Mouse (Mus musculus): Measurements from ENCODE around the gene Map2k2. TPM values are rescaled to one million over a fixed set of nuclear protein-coding genes. Genes with fewer than 3 reads are reported as not detected.
A peak's percentile ranks its signal among the peaks of the same experiment; 100 is the strongest.

Gene Map2k2
- polyA plus RNA-seq, 2 experiments = 60.3 to 90.0 TPM

DNA sequence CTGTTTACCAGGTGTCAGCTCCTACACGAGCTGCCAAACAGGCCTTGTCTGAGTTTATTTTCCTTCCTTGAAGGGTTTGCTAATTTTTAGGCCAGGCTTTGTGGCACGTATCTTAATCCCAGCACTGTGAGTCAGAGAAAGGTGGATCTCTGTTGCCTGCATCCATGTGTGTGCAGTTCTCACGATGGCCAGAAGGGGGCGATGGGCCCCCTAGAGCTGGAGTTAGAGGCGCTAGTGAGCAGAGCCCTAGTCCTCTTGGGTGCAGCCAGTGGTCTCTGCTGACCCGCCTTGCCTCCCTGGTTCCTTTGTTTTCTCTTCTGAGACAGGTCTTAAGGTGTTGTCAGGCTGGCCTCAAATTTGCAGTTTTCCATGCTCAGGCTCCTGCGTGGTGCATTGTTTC lies 32.3 kb upstream of the Map2k2 start:
- H3K9me3 ChIP-seq (ENCODE audit: control insufficient read depth, low read length) = no peaks in the 10 kb centered on the region
- H3K27ac ChIP-seq = no peak overlapping the region
- no peaks in the 10 kb centered on the region for H3K27me3 ChIP-seq (ENCODE audit: control insufficient read depth, insufficient read depth, low read length)
- WGBS (ENCODE audit: insufficient replicate concordance) = 53% methylated on average over 7 of the region's 7 CpGs
- no peak for ATAC-seq (ENCODE audit: insufficient read depth)
- TF ChIP-seq EP300 (IDR thresholded peaks at IDR 0.05; ENCODE audit: low read depth) (no peak), CTCF (IDR thresholded peaks at IDR 0.05; ENCODE audit: low read depth) (peak; percentile 90)
- H3K9ac ChIP-seq (replicated peaks) = no peak overlapping the region
- no peak overlapping the region for H3K4me2 ChIP-seq (ENCODE audit: low read depth)
- no peak overlapping the region for H3K4me3 ChIP-seq (ENCODE audit: insufficient read depth in 1 of 2, low read depth in 2 of 2, low read length in 2 of 2)
- peaks cover 8 to 9% of the 10 kb centered on the region in 2 experiments; a peak in 3 of 4 replicates for H3K4me1 ChIP-seq (replicated peaks; ENCODE audit: control insufficient read depth in 2 of 2, insufficient read depth in 2 of 2, low read length in 1 of 2)
- no peak for DNase-seq (ENCODE audit: low read depth in 3 of 3, low spot score in 3 of 3)
- no peaks in the 10 kb centered on the region; the same call in none of the 2 replicates for H3K36me3 ChIP-seq (replicated peaks; ENCODE audit: control insufficient read depth, insufficient read depth, low read depth)

DNA sequence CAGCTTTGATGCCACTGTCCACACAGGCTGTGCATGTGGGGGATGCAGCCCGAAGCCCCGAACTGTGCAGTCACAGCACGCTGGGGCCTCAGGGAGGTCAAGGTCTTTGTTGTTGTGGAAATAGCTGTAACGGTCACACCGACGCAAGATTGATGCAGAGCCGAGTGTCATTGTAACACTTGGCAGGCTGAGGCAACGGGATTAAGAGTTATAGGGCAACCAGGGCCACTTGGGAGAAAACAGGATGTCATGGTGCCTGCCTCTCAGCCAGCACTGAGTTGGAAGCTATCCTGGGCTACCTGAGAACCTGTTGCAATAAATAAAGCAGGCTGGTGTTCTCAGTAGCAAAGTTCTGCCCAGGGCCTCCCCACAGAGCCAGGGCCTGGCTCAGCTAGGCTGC lies 30.0 kb upstream of the Map2k2 start:
- Histone ChIP-seq H3K36me3 (replicated peaks; ENCODE audit: control insufficient read depth, insufficient read depth, low read depth) (peaks cover 5% of the 10 kb centered on the region), H3K4me3 (ENCODE audit: insufficient read depth in 1 of 2, low read depth in 2 of 2, low read length in 2 of 2) (no peak overlapping the region), H3K4me2 (ENCODE audit: low read depth) (no peak overlapping the region), H3K9me3 (ENCODE audit: control insufficient read depth, low read length) (no peaks in the 10 kb centered on the region), H3K27ac (no peak overlapping the region), H3K27me3 (ENCODE audit: control insufficient read depth, insufficient read depth, low read length) (no peaks in the 10 kb centered on the region), H3K9ac (replicated peaks) (no peak overlapping the region), H3K4me1 (replicated peaks; ENCODE audit: control insufficient read depth in 2 of 2, insufficient read depth in 2 of 2, low read length in 1 of 2) (peaks cover 1 to 4% of the 10 kb centered on the region in 2 experiments; a peak in 3 of 4 replicates)
- DNase-seq (ENCODE audit: low read depth in 3 of 3, low spot score in 3 of 3) (no peak), ATAC-seq (ENCODE audit: insufficient read depth) (no peak)
- TF ChIP-seq EP300 (IDR thresholded peaks at IDR 0.05; ENCODE audit: low read depth) (no peak), CTCF (IDR thresholded peaks at IDR 0.05; ENCODE audit: low read depth) (no peak)
- 80% methylated on average over 8 of the region's 8 CpGs for WGBS (ENCODE audit: insufficient replicate concordance)

DNA sequence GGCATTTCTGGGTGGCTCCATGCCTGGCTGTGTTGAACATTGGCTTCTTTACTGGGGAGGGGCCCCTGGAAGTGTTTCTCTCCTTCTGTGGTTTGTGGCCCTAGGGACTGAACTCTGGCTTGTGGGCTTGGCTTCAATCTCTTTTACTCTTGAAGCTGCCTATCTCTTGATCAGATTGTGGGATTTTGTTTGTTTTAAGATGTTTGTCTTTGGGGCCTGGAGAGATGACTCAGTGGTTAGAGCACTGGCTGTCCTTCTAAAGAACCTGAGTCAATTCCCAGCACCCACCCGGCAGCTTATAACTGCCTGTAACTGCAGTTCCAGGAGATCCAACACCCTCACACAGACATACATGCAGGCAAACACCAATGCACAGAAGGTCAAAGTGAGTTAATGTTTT lies 29.4 kb upstream of the Map2k2 start:
- 71% methylated on average over 1 of the region's 1 CpGs for WGBS (ENCODE audit: insufficient replicate concordance)
- no peak overlapping the region for H3K27ac ChIP-seq

GRCm38 (mm10) chr10:81077916-81078315 lies 27.8 kb upstream of the Map2k2 start:
- H3K27ac ChIP-seq = no peak overlapping the region
- H3K4me1 ChIP-seq (replicated peaks; ENCODE audit: control insufficient read depth in 2 of 2, insufficient read depth in 2 of 2, low read length in 1 of 2) = no peaks in the 10 kb centered on the region
- DNase-seq (ENCODE audit: low read depth in 3 of 3, low spot score in 3 of 3) (no peak), ATAC-seq (ENCODE audit: insufficient read depth) (no peak)
- no peaks in the 10 kb centered on the region for H3K9me3 ChIP-seq (ENCODE audit: control insufficient read depth, low read length)
- no peaks in the 10 kb centered on the region for H3K27me3 ChIP-seq (ENCODE audit: control insufficient read depth, insufficient read depth, low read length)
- 83% methylated on average over 11 of the region's 11 CpGs for WGBS (ENCODE audit: insufficient replicate concordance)
- H3K4me3 ChIP-seq (ENCODE audit: insufficient read depth in 1 of 2, low read depth in 2 of 2, low read length in 2 of 2) = no peak overlapping the region
- TF ChIP-seq EP300 (IDR thresholded peaks at IDR 0.05; ENCODE audit: low read depth) (no peak), CTCF (IDR thresholded peaks at IDR 0.05; ENCODE audit: low read depth) (no peak)
- peaks cover 5% of the 10 kb centered on the region for H3K36me3 ChIP-seq (replicated peaks; ENCODE audit: control insufficient read depth, insufficient read depth, low read depth)
- no peak overlapping the region for H3K9ac ChIP-seq (replicated peaks)
- no peak overlapping the region for H3K4me2 ChIP-seq (ENCODE audit: low read depth)

More for the DNA sequence above, 29.4 kb upstream of the Map2k2 start:
- Histone ChIP-seq H3K4me2 (ENCODE audit: low read depth) (no peak overlapping the region), H3K9me3 (ENCODE audit: control insufficient read depth, low read length) (no peaks in the 10 kb centered on the region), H3K9ac (replicated peaks) (no peak overlapping the region), H3K27me3 (ENCODE audit: control insufficient read depth, insufficient read depth, low read length) (no peaks in the 10 kb centered on the region), H3K4me3 (ENCODE audit: insufficient read depth in 1 of 2, low read depth in 2 of 2, low read length in 2 of 2) (no peak overlapping the region), H3K36me3 (replicated peaks; ENCODE audit: control insufficient read depth, insufficient read depth, low read depth) (peaks cover 5% of the 10 kb centered on the region), H3K4me1 (replicated peaks; ENCODE audit: control insufficient read depth in 2 of 2, insufficient read depth in 2 of 2, low read length in 1 of 2) (no peaks in the 10 kb centered on the region)
- TF ChIP-seq CTCF (IDR thresholded peaks at IDR 0.05; ENCODE audit: low read depth) (no peak), EP300 (IDR thresholded peaks at IDR 0.05; ENCODE audit: low read depth) (no peak)
- ATAC-seq (ENCODE audit: insufficient read depth) (no peak), DNase-seq (ENCODE audit: low read depth in 3 of 3, low spot score in 3 of 3) (no peak)

DNA sequence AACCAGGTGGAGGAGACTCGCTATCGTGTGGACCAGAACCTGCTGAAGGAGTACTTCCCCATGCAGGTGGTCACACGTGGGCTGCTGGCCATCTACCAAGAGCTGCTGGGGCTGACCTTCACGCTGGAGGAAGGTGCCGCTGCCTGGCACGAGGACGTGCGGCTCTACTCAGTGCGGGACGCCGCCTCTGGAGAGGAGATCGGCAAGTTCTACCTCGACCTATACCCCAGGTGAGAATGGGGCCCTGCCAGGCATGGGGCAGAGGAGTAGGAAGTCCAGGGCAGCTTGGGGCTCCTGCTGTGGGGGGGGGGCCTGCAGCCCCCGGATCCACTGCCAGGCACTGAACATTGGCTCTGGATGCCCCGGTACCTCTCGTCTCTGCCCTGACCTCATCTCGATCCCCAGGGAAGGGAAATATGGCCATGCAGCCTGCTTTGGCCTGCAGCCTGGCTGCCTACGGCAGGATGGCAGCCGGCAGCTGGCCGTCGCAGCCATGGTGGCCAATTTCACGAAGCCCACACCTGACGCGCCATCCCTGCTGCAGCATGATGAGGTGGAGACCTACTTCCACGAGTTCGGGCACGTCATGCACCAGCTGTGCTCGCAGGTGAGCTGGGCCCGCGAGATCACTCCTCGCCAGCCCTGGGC lies 25.6 kb upstream of the Map2k2 start:
- H3K27me3 ChIP-seq (ENCODE audit: control insufficient read depth, insufficient read depth, low read length) = no peaks in the 10 kb centered on the region
- H3K4me3 ChIP-seq (ENCODE audit: insufficient read depth in 1 of 2, low read depth in 2 of 2, low read length in 2 of 2) = no peak overlapping the region
- peaks cover 5% of the 10 kb centered on the region; the same call in 1 of the 2 replicates for H3K36me3 ChIP-seq (replicated peaks; ENCODE audit: control insufficient read depth, insufficient read depth, low read depth)
- TF ChIP-seq EP300 (IDR thresholded peaks at IDR 0.05; ENCODE audit: low read depth) = no peak
- no peak for TF ChIP-seq CTCF (IDR thresholded peaks at IDR 0.05; ENCODE audit: low read depth)
- ATAC-seq (ENCODE audit: insufficient read depth) (no peak), DNase-seq (ENCODE audit: low read depth in 3 of 3, low spot score in 3 of 3) (no peak)
- 89% methylated on average over 31 of the region's 31 CpGs for WGBS (ENCODE audit: insufficient replicate concordance)
- no peaks in the 10 kb centered on the region for H3K4me1 ChIP-seq (replicated peaks; ENCODE audit: control insufficient read depth in 2 of 2, insufficient read depth in 2 of 2, low read length in 1 of 2)
- no peak overlapping the region for H3K9ac ChIP-seq (replicated peaks)
- H3K4me2 ChIP-seq (ENCODE audit: low read depth) = no peak overlapping the region
- no peaks in the 10 kb centered on the region for H3K9me3 ChIP-seq (ENCODE audit: control insufficient read depth, low read length)
- no peak overlapping the region for H3K27ac ChIP-seq

Data from liver, embryonic 14.5 days (tissue).